Mouse (Mus musculus) limb, embryonic 14.5 days (tissue): Measurements from ENCODE around the gene Trhr2. TPM values are rescaled to one million over a fixed set of nuclear protein-coding genes. Genes with fewer than 3 reads are reported as not detected.

Experiments used
- ATAC-seq: fragments of 200-750 bp; cut with Nextera tagmentation; 2 replicates; pipeline ENCODE4 v1.8.0; 2017; ENCODE audit warnings: low read depth, moderate number of reproducible peaks, moderate TSS enrichment; ENCODE audit not compliant: low FRiP score
- DNase-seq: peaks from one replicate; pipeline ENCODE4 v3.0.0-alpha.2; 2015; ENCODE audit warnings: low spot score
- H3K27ac ChIP-seq: fragments of 300-500 bp; sonication (generic); replicated peaks from 2 replicates; pipeline ENCODE4 v1.5.1; 2014; ENCODE audit warnings: low read depth, mild to moderate bottlenecking, low read length, moderate library complexity, mixed read lengths
- H3K27me3 ChIP-seq: fragments of 300-500 bp; sonication (generic); 2 replicates; pipeline ENCODE4 v1.6.1; 2014; ENCODE audit warnings: low read length, mixed read lengths; ENCODE audit not compliant: control insufficient read depth, insufficient read depth
- H3K36me3 ChIP-seq: fragments of 300-500 bp; sonication (generic); 2 replicates; pipeline ENCODE4 v1.6.1; 2014; ENCODE audit warnings: mild to moderate bottlenecking, low read length, moderate library complexity, mixed read lengths; ENCODE audit not compliant: control insufficient read depth, insufficient read depth
- H3K4me1 ChIP-seq: fragments of 300-500 bp; sonication (generic); 2 replicates; pipeline ENCODE4 v1.6.1; 2014; ENCODE audit warnings: antibody characterized with exemption, low read length, mixed read lengths; ENCODE audit not compliant: control insufficient read depth, insufficient read depth
- H3K4me2 ChIP-seq: fragments of 300-500 bp; sonication (generic); replicated peaks from 2 replicates; pipeline ENCODE4 v1.6.1; 2014; ENCODE audit warnings: low read depth, mild to moderate bottlenecking, low read length, moderate library complexity; ENCODE audit not compliant: severe bottlenecking
- H3K4me3 ChIP-seq: fragments of 300-500 bp; sonication (generic); replicated peaks from 2 replicates; pipeline ENCODE4 v1.5.1; 2014; ENCODE audit warnings: low read length
- H3K9ac ChIP-seq: fragments of 300-500 bp; sonication (generic); 2 replicates; pipeline ENCODE4 v1.6.1; 2014; ENCODE audit warnings: mild to moderate bottlenecking, low read depth, low read length, moderate library complexity; ENCODE audit not compliant: severe bottlenecking
- H3K9me3 ChIP-seq: fragments of 300-500 bp; sonication (generic); 2 replicates; pipeline ENCODE4 v1.6.1; 2016; ENCODE audit warnings: low read length; ENCODE audit not compliant: control insufficient read depth
- POLR2A ChIP-seq: fragments of 200-500 bp; IDR thresholded peaks from 2 replicates; pipeline ENCODE4 v1.8.0; 2012; ENCODE audit warnings: inconsistent platforms, mild to moderate bottlenecking, moderate library complexity, borderline replicate concordance; ENCODE audit not compliant: insufficient read depth, insufficient read length; ENCODE audit errors: extremely low read depth
- WGBS: fragments of 180-500 bp; shearing (Covaris S2); extraction: QIAGEN DNeasy Blood & Tissue Kit; methylation state at CpG from one replicate; pipeline ENCODE4 v1.1.7; 2014; 5-methylcytosine and 5-hydroxymethylcytosine counted together
- polyA plus RNA-seq, 2 experiments: library from polyadenylated mRNA; depleted of rRNA in 1 of 2; stranded (reverse) in 1 of 2; unstranded in 1 of 2; fragments of >200 nt; fragmentation: Nextera tagmentation in 1 of 2; extraction: Ambion mirVana in 1 of 2; gene quantifications; 2 replicates each; pipeline versions ENCODE4 v1.2.1 to v1.2.3; 2012 to 2014

Trhr2 gene
- polyA plus RNA-seq, 2 experiments = 1.7 TPM; not detected in 1

DNA sequence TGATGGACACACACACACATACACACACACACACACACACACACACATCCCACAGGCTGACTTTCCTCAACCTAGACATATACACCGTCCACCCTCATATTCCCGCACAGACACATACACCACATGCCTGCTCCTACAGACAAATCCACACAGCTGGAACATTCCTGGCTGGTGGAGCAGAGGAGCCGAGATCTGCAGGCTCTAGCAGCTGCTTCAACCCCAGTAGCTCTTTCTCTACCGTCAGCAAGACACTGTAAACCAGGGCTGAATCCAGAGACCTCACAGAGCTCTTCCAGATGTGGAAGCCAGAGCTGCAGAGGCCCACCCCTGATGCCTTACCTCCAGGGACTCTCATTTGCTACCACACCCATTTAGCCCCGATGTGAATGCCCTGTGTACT, 1.7 kb upstream of the Trhr2 start:
- H3K27ac ChIP-seq = 0 out of 2 replicates have a peak overlapping the region, but pooled peaks have one; percentile 5
- H3K4me3 ChIP-seq = no peak overlapping the region
- H3K36me3 ChIP-seq = no peaks in the 10 kb centered on the region
- TF ChIP-seq POLR2A = no peak
- H3K9ac ChIP-seq = peak overlapping the region; percentile 13; the same call in 1 of the 2 replicates
- ATAC-seq (peak; percentile 84), DNase-seq (peak; percentile 58)
- H3K27me3 ChIP-seq = no peaks in the 10 kb centered on the region
- H3K9me3 ChIP-seq = no peaks in the 10 kb centered on the region
- peaks cover 9% of the 10 kb centered on the region for H3K4me1 ChIP-seq
- 30% methylated on average over 5 of the region's 5 CpGs for WGBS
- H3K4me2 ChIP-seq = no peak overlapping the region

DNA sequence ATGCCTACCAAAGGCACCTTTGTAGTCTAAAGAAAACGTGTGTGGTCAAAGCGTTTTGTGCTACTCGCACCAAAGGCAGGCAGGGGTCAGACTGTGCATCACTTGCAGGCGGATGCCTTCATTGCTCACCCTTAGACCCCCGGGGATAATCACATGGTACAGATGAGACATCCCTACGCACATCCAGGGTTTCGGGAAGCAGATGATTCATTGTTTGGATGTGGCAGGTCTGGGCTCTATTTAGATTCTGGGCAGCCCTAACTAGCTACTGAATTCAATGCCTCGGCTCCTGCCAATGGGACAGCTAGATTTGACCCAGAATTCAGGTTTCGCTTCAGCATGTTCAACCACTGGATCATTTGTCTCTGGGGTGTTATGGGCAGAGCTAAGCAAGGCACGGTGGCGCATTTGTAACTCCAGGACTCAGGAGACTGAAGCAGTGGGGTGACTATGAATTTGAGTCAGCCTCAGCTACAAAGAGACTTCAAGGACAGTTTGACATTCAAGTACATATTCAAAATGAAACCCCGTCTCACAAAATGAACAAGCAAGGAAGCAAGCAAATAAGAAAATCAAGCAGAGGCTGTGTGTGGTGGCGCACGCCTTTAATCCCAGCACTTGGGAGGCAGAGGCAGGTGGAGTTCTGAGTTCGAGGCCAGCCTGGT, 1.3 kb downstream of the Trhr2 start:
- no peak for DNase-seq
- no peaks in the 10 kb centered on the region for H3K9me3 ChIP-seq
- H3K4me3 ChIP-seq = no peak overlapping the region
- 82% methylated on average over 15 of the region's 15 CpGs for WGBS
- no peaks in the 10 kb centered on the region for H3K36me3 ChIP-seq
- no peak overlapping the region for H3K9ac ChIP-seq
- H3K27me3 ChIP-seq = no peaks in the 10 kb centered on the region
- no peak overlapping the region for H3K4me2 ChIP-seq
- H3K27ac ChIP-seq = no peak overlapping the region
- TF ChIP-seq POLR2A = no peak
- ATAC-seq = no peak
- peaks cover 9% of the 10 kb centered on the region for H3K4me1 ChIP-seq

DNA sequence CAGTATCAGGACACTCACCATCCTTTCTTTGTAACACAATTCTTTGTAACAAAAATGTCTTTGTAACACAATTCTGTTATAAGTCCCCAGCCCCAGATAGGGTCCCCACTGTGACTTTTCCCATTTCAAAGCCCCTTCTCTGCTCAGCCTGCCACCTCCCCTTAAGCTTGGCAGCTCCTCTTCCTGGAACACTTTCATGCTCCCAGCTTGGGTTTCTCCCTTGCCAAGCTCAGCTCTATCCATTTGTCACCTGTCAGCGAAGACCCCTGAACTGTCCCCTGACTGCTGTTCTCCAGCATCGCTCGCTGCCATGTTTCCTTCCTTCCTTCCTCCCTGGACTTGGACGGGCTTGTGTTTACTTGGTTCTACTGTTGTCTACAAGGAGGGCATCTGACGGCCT, 2.9 kb downstream of the Trhr2 start:
- Histone ChIP-seq H3K9me3 (no peaks in the 10 kb centered on the region), H3K27ac (no peak overlapping the region), H3K4me1 (peaks cover 9% of the 10 kb centered on the region), H3K4me3 (no peak overlapping the region), H3K9ac (no peak overlapping the region), H3K4me2 (no peak overlapping the region), H3K27me3 (no peaks in the 10 kb centered on the region), H3K36me3 (no peaks in the 10 kb centered on the region)
- DNase-seq (no peak), ATAC-seq (no peak)
- 76% methylated on average over 5 of the region's 5 CpGs for WGBS
- no peak for TF ChIP-seq POLR2A

DNA sequence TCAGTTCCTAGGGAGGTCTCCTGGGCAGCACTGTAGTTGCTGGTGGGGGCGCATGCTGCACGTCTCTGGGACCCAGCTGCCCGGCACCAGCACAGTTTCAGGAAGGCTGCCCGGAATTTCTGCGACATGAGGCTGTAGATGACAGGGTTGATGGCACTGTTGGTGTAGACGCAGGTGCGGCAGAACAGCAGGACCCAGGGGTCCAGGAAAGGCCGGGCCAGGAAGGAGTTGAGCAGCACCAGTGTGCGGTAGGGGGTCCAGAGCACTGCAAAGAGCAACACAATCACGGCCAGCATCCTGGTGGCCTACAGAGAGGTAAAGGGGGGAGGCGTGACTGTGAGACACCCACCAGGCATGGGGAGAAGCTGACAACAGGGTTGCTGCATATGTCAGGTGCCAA, 3.3 kb downstream of the Trhr2 start:
- DNase-seq = no peak
- Histone ChIP-seq H3K27me3 (no peaks in the 10 kb centered on the region), H3K4me3 (no peak overlapping the region), H3K27ac (no peak overlapping the region), H3K9ac (no peak overlapping the region), H3K9me3 (no peaks in the 10 kb centered on the region), H3K36me3 (no peaks in the 10 kb centered on the region), H3K4me2 (no peak overlapping the region), H3K4me1 (peaks cover 5% of the 10 kb centered on the region; the same call in 1 of the 2 replicates)
- 49% methylated on average over 11 of the region's 11 CpGs for WGBS
- TF ChIP-seq POLR2A = no peak
- no peak for ATAC-seq

- DNase-seq (no peak), ATAC-seq (no peak)
- no peak overlapping the region for H3K9ac ChIP-seq
- H3K4me2 ChIP-seq = no peak overlapping the region
- H3K36me3 ChIP-seq = no peaks in the 10 kb centered on the region
- no peak overlapping the region for H3K4me3 ChIP-seq
- 62% methylated on average over 9 of the region's 9 CpGs for WGBS
- H3K27me3 ChIP-seq = no peaks in the 10 kb centered on the region
- H3K4me1 ChIP-seq = no peaks in the 10 kb centered on the region
- no peak for TF ChIP-seq POLR2A
- no peaks in the 10 kb centered on the region for H3K9me3 ChIP-seq
- H3K27ac ChIP-seq = no peak overlapping the region
Measured at GRCm38 (mm10) chr8:122355642-122356606, 4.6 kb downstream of the Trhr2 start.
